Mouse (Mus musculus) midbrain, postnatal 0 days (tissue): ENCODE results near the gene Rai14. TPM values are rescaled to one million over a fixed set of nuclear protein-coding genes. Genes with fewer than 3 reads are reported as not detected.

Experiments
- ATAC-seq: fragments of 200-750 bp; cut with Nextera tagmentation; 2 replicates; pipeline ENCODE4 v1.8.0; 2017; ENCODE audit warnings: moderate number of reproducible peaks, mild to moderate bottlenecking, moderate TSS enrichment, moderate library complexity; ENCODE audit not compliant: low FRiP score
- DNase-seq: peaks from one replicate; pipeline ENCODE4 v3.0.0-alpha.2; 2015; ENCODE audit warnings: low spot score
- H3K27ac ChIP-seq: fragments of 300-500 bp; sonication (generic); 2 replicates; pipeline ENCODE4 v1.5.1; 2014; ENCODE audit warnings: low read depth, mild to moderate bottlenecking, low read length, mixed read lengths
- H3K27me3 ChIP-seq: fragments of 300-500 bp; sonication (generic); 2 replicates; pipeline ENCODE4 v1.6.1; 2014; ENCODE audit warnings: low read length, control low read depth, mixed read lengths; ENCODE audit not compliant: insufficient read depth
- H3K36me3 ChIP-seq: fragments of 300-500 bp; sonication (generic); 2 replicates; pipeline ENCODE4 v1.6.1; 2014; ENCODE audit warnings: low read length, control low read depth, mixed read lengths; ENCODE audit not compliant: insufficient read depth
- H3K4me1 ChIP-seq: fragments of 300-500 bp; sonication (generic); 2 replicates; pipeline ENCODE4 v1.6.1; 2014; ENCODE audit warnings: mild to moderate bottlenecking, control low read depth, antibody characterized with exemption, low read length, mixed read lengths; ENCODE audit not compliant: insufficient read depth
- H3K4me2 ChIP-seq: fragments of 300-500 bp; sonication (generic); 2 replicates; pipeline ENCODE4 v1.6.1; 2014; ENCODE audit warnings: low read depth, mild to moderate bottlenecking, low read length, mixed read lengths; ENCODE audit not compliant: poor library complexity, severe bottlenecking
- H3K4me3 ChIP-seq: fragments of 300-500 bp; sonication (generic); 2 replicates; pipeline ENCODE4 v1.5.1; 2014; ENCODE audit warnings: low read depth, mild to moderate bottlenecking, low read length, moderate library complexity
- H3K9ac ChIP-seq: fragments of 300-500 bp; sonication (generic); replicated peaks from 2 replicates; pipeline ENCODE4 v1.6.1; 2014; ENCODE audit warnings: mild to moderate bottlenecking, low read length, moderate library complexity, mixed read lengths; ENCODE audit not compliant: poor library complexity, severe bottlenecking
- H3K9me3 ChIP-seq: fragments of 300-500 bp; sonication (generic); 2 replicates; pipeline ENCODE4 v1.6.1; 2016; ENCODE audit warnings: low read length, control low read depth
- CTCF ChIP-seq: IDR thresholded peaks from 2 replicates; pipeline ENCODE4 v1.5.1; 2016; ENCODE audit warnings: antibody characterized with exemption, mild to moderate bottlenecking
- WGBS: fragments of 180-500 bp; shearing (Covaris S2); extraction: QIAGEN DNeasy Blood & Tissue Kit; methylation state at CpG from one replicate; pipeline ENCODE4 v1.1.7; 2014; 5-methylcytosine and 5-hydroxymethylcytosine counted together
- polyA plus RNA-seq: library from polyadenylated mRNA; unstranded; fragments of >200 nt; fragmentation: Nextera tagmentation; extraction: Ambion mirVana; gene quantifications from 2 replicates; pipeline ENCODE4 v1.2.1, GENCODE M21; 2015
- total RNA-seq: library from RNA; depleted of rRNA; stranded (reverse); fragments of >200 nt; gene quantifications from 2 replicates; pipeline ENCODE4 v1.2.3, GENCODE M21; 2014

Rai14 gene
- total and polyA plus RNA-seq, 2 experiments from 2014 or later, result 4.3 to 9.0 TPM

GRCm38 (mm10) chr15:10691481-10691880, 22.9 kb downstream of the Rai14 start:
- Histone ChIP-seq H3K9me3 (no peaks in the 10 kb centered on the region), H3K4me2 (no peak overlapping the region), H3K9ac (no peak overlapping the region), H3K4me3 (no peak overlapping the region), H3K27ac (no peak overlapping the region), H3K27me3 (no peaks in the 10 kb centered on the region), H3K4me1 (no peaks in the 10 kb centered on the region), H3K36me3 (0 out of 2 replicates have a peak, but pooled peaks cover 2% of the 10 kb centered on the region)
- DNase-seq (no peak), ATAC-seq (no peak)
- WGBS, result 47% methylated on average over 6 of the region's 6 CpGs
- TF ChIP-seq CTCF, result no peak

GRCm38 (mm10) chr15:10690973-10691372, 23.5 kb downstream of the Rai14 start:
- no peaks in the 10 kb centered on the region for H3K9me3 ChIP-seq
- no peaks in the 10 kb centered on the region for H3K27me3 ChIP-seq
- H3K27ac ChIP-seq, result no peak overlapping the region
- no peak overlapping the region for H3K4me3 ChIP-seq
- no peak for TF ChIP-seq CTCF
- H3K36me3 ChIP-seq, result 0 out of 2 replicates have a peak, but pooled peaks cover 2% of the 10 kb centered on the region
- WGBS, result 93% methylated on average over 5 of the region's 5 CpGs
- DNase-seq, result no peak
- no peak overlapping the region for H3K4me2 ChIP-seq
- H3K9ac ChIP-seq, result no peak overlapping the region
- ATAC-seq, result no peak
- H3K4me1 ChIP-seq, result no peaks in the 10 kb centered on the region

DNA sequence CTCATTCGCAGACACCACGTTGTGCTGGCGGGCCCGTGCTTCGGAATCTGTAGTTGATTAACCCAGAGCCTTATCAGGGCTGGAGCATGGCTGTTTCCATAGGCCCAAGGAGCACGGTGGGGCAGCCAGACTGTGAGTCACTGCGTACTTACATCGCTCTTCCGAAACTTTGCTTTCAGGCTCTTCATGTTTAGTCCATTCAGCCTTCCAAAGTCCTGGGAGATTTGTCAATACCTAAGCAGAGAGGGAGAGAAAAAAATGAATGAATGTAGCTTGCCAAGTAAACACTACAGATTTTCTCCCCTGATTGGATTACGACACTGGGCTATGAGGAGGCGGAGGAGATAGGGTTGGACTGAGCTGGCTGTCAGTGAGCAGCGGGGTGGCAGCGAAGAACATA, 24.2 kb downstream of the Rai14 start:
- no peaks in the 10 kb centered on the region for H3K9me3 ChIP-seq
- TF ChIP-seq CTCF, result no peak
- H3K9ac ChIP-seq, result no peak overlapping the region
- no peak overlapping the region for H3K27ac ChIP-seq
- 0 out of 2 replicates have a peak, but pooled peaks cover 2% of the 10 kb centered on the region for H3K36me3 ChIP-seq
- H3K4me2 ChIP-seq, result no peak overlapping the region
- H3K4me1 ChIP-seq, result no peaks in the 10 kb centered on the region
- ATAC-seq (no peak), DNase-seq (no peak)
- WGBS, result 84% methylated on average over 13 of the region's 13 CpGs
- no peak overlapping the region for H3K4me3 ChIP-seq
- no peaks in the 10 kb centered on the region for H3K27me3 ChIP-seq

- Histone ChIP-seq H3K27ac (no peak overlapping the region), H3K27me3 (no peaks in the 10 kb centered on the region), H3K36me3 (0 out of 2 replicates have a peak, but pooled peaks cover 2% of the 10 kb centered on the region), H3K9ac (no peak overlapping the region), H3K4me1 (no peaks in the 10 kb centered on the region), H3K4me3 (no peak overlapping the region), H3K4me2 (no peak overlapping the region), H3K9me3 (no peaks in the 10 kb centered on the region)
- ATAC-seq (no peak), DNase-seq (no peak)
- TF ChIP-seq CTCF, result no peak
- 94% methylated on average over 11 of the region's 11 CpGs for WGBS
Observed at GRCm38 (mm10) chr15:10689304-10689703, 25.1 kb downstream of the Rai14 start.

GRCm38 (mm10) chr15:10688686-10689085, 25.7 kb downstream of the Rai14 start:
- Histone ChIP-seq H3K9ac (no peak overlapping the region), H3K27ac (no peak overlapping the region), H3K4me2 (no peak overlapping the region), H3K4me1 (no peaks in the 10 kb centered on the region), H3K9me3 (no peaks in the 10 kb centered on the region), H3K4me3 (no peak overlapping the region), H3K36me3 (0 out of 2 replicates have a peak, but pooled peaks cover 2% of the 10 kb centered on the region), H3K27me3 (no peaks in the 10 kb centered on the region)
- WGBS, result 81% methylated on average over 5 of the region's 5 CpGs
- DNase-seq, result no peak
- ATAC-seq, result no peak
- TF ChIP-seq CTCF, result no peak

DNA sequence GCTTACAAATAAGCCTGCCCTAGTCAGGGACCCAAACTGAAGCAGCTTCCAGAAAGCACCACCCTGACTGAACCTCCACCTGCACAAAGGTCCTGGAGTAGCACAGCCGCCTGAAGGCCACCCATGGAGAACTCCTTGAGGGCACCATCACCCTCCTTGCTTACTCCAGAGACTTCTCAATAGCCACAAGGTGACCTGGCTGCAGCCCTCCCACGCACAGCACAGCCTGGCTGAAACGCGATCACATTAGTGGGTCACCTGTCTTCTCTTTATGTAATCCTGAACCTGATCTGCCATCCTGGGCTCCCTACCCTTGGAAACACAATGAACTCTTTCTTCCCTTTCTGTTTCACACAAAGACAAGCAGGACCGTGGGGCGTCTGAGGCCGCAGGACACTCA, 27.1 kb downstream of the Rai14 start:
- Histone ChIP-seq H3K36me3 (0 out of 2 replicates have a peak, but pooled peaks cover 2% of the 10 kb centered on the region), H3K4me2 (no peak overlapping the region), H3K9ac (no peak overlapping the region), H3K27me3 (no peaks in the 10 kb centered on the region), H3K27ac (no peak overlapping the region), H3K4me3 (no peak overlapping the region), H3K4me1 (no peaks in the 10 kb centered on the region), H3K9me3 (no peaks in the 10 kb centered on the region)
- no peak for TF ChIP-seq CTCF
- WGBS, result 74% methylated on average over 7 of the region's 7 CpGs
- DNase-seq (no peak), ATAC-seq (no peak)
